Mouse (Mus musculus) skeletal muscle tissue, adult 2 months (tissue): Measurements from ENCODE around the gene Sgpl1.
"Not testable (repeated sequence)": the region's sequence is repeated elsewhere in the genome, so short reads cannot be mapped to it uniquely, and the experiment has no call there.

Experiments
- DNase-seq: peaks from one replicate; pipeline ENCODE4 v3.0.0-alpha.2; 2012; ENCODE audit warnings: low read depth, low spot score

Sgpl1 gene

GRCm38 (mm10) chr10:61155611-61156010 is 8.1 kb upstream of the Sgpl1 start:
- DNase-seq, result no peak

- no peak for DNase-seq
Measured at GRCm38 (mm10) chr10:61152131-61152530, 4.6 kb upstream of the Sgpl1 start.

- no peak for DNase-seq
Measured at GRCm38 (mm10) chr10:61150616-61151015, 3.1 kb upstream of the Sgpl1 start.

- no peak for DNase-seq
Measured at GRCm38 (mm10) chr10:61149476-61149875, 2.0 kb upstream of the Sgpl1 start.

- no peak for DNase-seq
Measured at GRCm38 (mm10) chr10:61146807-61147156, 721 bp downstream of the Sgpl1 start.

GRCm38 (mm10) chr10:61146119-61146806 is 1.2 kb downstream of the Sgpl1 start:
- DNase-seq, result peak; percentile 27

GRCm38 (mm10) chr10:61145766-61146118 is 1.8 kb downstream of the Sgpl1 start:
- no peak for DNase-seq

GRCm38 (mm10) chr10:61143343-61143742 is 4.2 kb downstream of the Sgpl1 start:
- no peak for DNase-seq

GRCm38 (mm10) chr10:61137567-61137966 is 9.9 kb downstream of the Sgpl1 start:
- DNase-seq, result no peak

- no peak for DNase-seq
Measured at GRCm38 (mm10) chr10:61135226-61135839, 12.2 kb downstream of the Sgpl1 start.

GRCm38 (mm10) chr10:61134041-61134440 is 13.5 kb downstream of the Sgpl1 start:
- DNase-seq, result no peak

- DNase-seq, result no peak
Measured at GRCm38 (mm10) chr10:61130959-61131358, 16.5 kb downstream of the Sgpl1 start.

GRCm38 (mm10) chr10:61128701-61129365 is 18.7 kb downstream of the Sgpl1 start:
- DNase-seq, result no peak

- DNase-seq, result no peak
Measured at GRCm38 (mm10) chr10:61124462-61124861, 23.0 kb downstream of the Sgpl1 start.

- no peak for DNase-seq
Measured at GRCm38 (mm10) chr10:61123276-61123913, 24.1 kb downstream of the Sgpl1 start.

GRCm38 (mm10) chr10:61121732-61122131 is 25.8 kb downstream of the Sgpl1 start:
- DNase-seq, result not testable (repeated sequence)

- peak; percentile 16 for DNase-seq
Measured at GRCm38 (mm10) chr10:61114246-61114720, 33.2 kb downstream of the Sgpl1 start.

- no peak for DNase-seq
Measured at GRCm38 (mm10) chr10:61103564-61104114, 43.9 kb downstream of the Sgpl1 start.

GRCm38 (mm10) chr10:61091866-61092265 is 55.6 kb downstream of the Sgpl1 start:
- no peak for DNase-seq

- no peak for DNase-seq
Measured at GRCm38 (mm10) chr10:61089170-61090142, 58.0 kb downstream of the Sgpl1 start, which contains the start of gene Pcbd1. Gene Pcbd1, plus strand, starts transcription at chr10:61089331.

- DNase-seq, result no peak
Measured at GRCm38 (mm10) chr10:61088468-61088867, 59.0 kb downstream of the Sgpl1 start.
